Mouse (Mus musculus) heart, postnatal 10 days (tissue): ENCODE results near the gene Phc2. TPM values are rescaled to one million over a fixed set of nuclear protein-coding genes. Genes with fewer than 3 reads are reported as not detected.

Source experiments
- DNase-seq, 2 experiments: peaks; one replicate each; pipeline ENCODE4 v3.0.0; 2021
- intact Hi-C: fragments of 180-260 bp; cut with DNase I; formaldehyde crosslinking; loops from one replicate; pipeline ENCODE4 v1.15.1; 2025
- total RNA-seq, 2 experiments: library from RNA; stranded (reverse); gene quantifications; 2 replicates each; pipeline ENCODE4 v1.2.3; 2021

The Phc2 gene
- total RNA-seq, 2 experiments from 2014 or later = 68.1 to 70.8 TPM

DNA sequence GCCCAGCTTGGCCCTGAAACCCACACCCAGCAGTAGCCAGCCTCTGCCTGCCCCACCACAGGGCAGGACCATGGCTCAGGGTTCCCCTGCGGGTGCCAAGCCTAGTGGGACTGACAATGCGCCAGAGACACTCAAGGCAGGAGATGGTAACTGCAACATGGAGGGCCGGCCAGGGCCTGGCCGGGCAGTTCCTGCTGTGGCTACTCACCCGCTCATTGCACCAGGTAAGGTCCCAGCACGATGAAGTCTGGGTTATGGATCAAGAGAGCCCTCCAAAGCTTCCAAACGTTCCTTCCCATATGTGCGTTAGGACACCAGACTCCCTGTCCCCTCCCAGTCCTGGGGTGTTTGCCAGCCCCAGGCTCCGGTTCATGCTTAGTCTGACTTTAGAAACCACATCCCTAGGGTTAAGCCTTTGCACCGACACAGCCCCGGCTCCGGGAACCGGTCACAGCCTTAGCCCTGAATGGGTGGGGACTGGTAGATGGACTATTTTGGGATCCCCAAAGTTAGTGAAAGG lies 57.7 kb downstream of the Phc2 start:
- intact Hi-C loops = loop anchor here (5.0 to 10.0 kb wide), 2 partner anchors 45 to 373 kb away; partner anchors contain the start of gene A3galt2
- no peak for DNase-seq

DNA sequence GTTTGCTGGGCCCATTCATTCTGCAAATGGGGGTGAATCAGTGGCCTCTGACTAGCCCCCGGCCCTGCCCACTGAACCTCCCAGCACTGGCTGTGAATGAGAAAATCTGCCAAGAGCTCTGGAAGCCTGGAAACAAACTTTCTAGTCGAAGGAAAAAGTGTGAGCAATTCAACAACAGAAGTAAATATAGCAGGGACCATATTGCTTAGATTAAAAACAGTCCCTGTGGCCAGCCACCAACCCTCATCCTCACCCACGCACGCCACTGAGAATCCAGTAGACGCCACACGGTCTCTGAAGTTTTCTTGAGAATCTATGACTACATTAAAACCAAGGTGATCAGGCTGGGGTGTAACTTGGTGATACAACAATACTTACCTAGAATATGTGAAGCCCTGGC lies 58.4 kb downstream of the Phc2 start:
- intact Hi-C loops = loop anchor here (5.0 to 10.0 kb wide), 2 partner anchors 44 to 372 kb away; partner anchors contain the start of gene A3galt2
- DNase-seq = no peak

DNA sequence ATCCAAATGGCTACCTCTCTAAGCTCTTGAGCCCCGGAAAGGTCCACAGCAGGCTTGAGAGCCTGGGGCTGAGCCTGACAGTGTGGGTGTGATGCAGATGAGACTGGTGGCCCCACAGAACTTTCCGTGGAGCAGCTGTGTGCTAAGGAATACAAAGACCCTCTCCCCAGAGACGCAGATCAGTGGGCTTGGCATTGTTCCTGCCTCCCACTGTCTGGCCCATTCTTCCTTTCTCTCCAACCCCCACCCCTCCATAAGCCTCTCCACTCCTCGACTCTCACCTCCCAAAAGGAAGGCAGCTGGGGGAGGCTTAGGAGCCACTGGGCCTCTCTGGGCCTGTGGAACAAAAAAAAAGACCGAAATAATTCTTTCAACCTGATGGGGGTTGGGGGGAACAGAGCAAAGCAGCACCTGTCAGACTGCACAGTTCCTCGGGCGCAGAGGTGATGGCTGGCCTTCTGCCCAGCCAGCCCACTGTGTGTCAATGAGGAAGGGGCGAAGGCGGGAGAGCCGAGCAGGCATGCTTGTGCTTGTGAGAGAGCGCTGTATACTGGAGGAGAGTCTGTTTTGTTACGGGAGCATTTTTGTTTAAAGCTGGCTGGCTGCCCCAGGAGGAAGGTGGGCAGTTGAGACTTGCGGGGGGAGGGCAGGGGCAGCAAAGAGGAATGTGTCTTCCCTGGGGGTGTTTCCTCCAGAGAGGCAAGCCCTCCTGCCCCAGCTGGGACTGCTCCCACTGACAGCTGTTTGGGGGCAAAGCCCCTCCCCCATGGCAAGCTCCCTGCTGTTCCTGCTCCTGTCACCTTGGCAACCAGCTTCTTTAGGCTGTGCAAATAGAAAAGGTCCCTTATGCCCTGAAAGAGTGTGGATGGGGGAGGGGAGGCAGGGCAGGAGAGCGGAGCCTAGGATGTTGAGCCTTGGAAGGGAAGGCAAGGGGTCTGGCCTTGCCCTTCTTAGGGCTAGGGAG lies 61.0 kb downstream of the Phc2 start:
- intact Hi-C loops = loop anchor here (10.0 kb wide), 1 partner anchor 369 kb away; no protein-coding TSS in a partner anchor

DNA sequence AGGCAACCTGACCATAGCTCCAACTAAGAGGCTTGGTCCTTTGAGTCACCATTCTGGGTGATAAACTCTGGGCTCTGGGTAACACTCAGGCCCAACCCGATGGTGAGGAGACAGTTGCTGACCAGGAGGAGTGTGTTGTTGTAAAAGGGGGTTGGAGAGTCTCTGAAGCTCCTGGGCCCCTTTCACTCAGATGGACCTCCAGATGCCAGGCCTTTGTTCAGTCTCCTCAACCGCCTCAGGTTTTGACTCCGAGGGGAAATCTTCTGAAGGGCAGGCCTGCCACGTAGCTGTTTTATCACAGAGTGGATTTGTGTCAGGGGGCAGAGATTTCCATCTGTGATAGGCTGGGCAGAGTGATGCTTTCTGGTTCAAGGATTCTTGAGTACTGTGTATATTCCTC lies 61.8 kb downstream of the Phc2 start:
- DNase-seq = no peak
- intact Hi-C loops = loop anchor here (10.0 kb wide), 1 partner anchor 369 kb away; no protein-coding TSS in a partner anchor

More for the DNA sequence above, 61.0 kb downstream of the Phc2 start:
- DNase-seq = no peak

DNA sequence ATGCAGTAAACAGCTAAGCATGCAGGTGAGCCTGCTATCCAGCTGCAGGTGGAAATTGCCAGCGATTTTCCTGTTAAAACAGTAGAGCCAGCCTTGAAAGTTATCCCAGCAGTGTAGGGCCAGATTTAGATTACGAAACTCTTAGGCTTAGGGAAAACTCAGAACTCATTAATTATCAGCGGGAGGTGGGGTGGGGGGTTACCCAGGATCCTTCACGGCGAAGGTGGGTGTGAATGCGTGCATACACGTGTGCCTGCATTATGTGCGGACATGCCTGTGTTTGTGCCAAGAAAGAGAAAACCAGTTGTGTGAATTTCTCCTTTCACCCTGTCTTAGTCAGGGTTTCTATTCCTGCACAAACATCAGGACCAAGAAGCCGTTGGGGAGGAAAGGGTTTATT lies 62.2 kb downstream of the Phc2 start:
- intact Hi-C loops = loop anchor here (10.0 kb wide), 1 partner anchor 368 kb away; no protein-coding TSS in a partner anchor
- no peak for DNase-seq

DNA sequence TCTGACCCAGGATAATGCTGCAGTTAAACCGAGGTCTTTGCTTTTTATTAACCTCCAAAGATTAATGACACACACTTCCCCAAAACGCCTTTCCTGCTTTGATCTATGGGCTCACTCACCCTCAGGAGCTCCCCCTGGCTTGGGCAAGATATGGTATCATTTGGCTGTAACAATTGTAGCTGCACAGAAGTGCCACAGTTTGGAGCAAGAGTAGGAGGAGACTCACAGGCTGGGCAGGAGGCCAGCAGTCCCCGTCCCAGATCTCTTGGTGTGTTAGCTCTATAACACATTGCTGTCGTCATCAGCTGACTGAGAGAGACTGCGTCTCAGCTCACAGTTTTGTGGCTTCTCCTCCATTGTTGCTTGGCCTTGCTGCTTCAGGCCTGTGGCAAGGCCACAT lies 65.6 kb downstream of the Phc2 start:
- DNase-seq = peak in 1 of 2 experiments; percentile 47
- intact Hi-C loops = no loop called here

DNA sequence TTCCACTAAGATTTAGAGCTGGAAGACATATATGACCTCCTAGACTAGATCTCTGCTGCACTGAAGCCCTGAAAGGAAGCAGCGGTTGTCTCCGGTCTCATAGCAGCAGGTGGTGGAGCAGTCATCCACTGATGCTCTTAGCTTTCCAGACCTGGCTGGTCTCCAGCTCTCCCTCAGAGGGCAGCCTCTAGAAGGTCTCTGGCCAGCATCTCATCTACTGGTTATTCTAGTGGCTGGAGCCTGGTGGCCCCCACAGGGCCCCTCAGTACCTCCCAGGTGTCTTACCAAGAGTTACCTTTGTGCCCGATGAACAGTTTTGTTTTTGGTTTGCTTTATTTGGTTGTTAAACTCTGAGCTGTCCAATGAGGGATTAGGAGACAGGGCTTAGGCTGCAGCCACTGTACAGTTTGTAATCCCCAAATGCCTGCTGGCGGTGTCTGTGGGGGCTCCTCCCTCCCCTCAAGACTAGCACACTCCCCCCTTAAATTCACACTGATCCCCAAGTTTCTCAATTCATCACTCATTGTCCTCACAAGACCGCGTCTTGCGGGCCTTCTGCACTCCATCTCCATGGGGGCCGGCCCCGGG lies 66.7 kb downstream of the Phc2 start:
- no peak for DNase-seq
- intact Hi-C loops = no loop called here

DNA sequence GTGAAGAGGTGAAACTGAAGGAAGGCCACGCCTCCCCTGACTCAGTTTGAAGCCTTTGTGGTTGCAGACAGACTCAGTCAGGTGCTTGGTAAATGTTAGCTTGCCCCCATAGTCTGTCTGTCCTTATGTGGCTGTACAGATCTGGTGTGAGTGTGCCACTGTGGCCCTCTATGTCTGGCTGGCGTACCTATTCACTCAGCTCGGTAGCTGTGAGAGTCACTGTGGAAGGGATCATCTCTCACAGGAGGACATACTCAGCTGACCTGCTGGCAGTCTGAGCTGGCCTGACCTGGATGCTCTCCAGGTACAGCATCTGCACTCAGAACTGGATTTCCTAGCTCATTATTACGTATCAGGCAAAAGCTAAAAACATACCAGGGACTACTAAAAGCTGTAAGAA lies 67.3 kb downstream of the Phc2 start:
- no peak for DNase-seq
- intact Hi-C loops = no loop called here

DNA sequence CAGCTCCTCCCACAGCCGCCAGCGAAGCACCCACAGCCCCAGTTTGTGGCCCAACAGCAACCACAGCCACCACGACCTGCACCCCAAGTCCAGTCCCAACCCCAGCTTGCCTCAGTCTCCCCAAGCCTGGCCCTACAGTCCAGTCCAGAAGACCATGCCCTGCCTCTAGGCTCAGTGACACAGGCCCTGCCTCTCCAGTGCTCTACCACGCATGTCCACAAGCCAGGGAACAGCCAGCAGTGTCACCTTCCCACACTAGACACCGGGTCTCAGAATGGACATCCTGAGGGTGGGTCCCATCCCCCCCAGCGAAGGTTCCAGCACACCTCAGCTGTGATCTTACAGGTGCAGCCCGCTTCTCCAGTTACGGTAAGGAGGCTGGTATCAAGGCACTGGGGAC lies 68.4 kb downstream of the Phc2 start:
- intact Hi-C loops = no loop called here
- DNase-seq = no peak

DNA sequence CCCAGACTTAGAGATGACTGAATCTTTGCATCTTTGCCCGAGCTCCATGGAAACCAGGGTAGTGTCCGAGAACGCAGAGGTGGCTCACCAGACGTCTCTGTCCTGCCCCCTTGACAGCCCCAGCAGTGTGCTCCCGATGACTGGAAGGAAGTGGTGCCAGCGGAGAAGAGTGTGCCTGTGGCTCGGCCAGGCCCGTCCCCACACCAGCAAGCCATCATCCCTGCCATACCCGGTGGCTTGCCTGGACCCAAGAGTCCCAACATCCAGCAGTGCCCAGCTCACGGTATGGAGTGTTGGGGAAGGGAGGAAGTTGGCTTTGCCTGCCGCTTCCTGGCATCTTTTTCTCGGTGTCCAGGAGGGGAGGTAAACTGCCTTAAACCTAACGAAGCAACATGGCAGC lies 68.9 kb downstream of the Phc2 start:
- intact Hi-C loops = no loop called here
- no peak for DNase-seq

DNA sequence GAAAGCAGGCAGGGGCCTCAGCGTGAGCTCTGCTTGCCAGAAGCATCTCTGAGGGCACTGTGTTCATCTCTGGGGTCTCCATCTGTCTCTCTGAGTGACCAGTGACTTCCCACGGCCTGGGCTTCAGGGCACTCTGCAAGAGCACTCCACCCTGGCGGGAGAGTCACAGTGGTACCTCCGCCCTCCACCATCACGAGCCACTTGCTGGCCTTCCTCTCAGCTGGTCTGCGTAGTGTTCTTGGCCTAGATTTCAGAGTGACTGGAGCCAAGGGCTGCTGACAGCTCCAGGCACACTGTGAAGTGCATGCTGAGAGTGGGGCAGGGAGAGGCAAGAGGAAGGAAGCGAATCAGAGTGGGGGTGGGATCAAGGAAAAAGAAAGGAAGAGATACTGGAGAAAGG lies 69.6 kb downstream of the Phc2 start:
- peak; percentile 54 to 65 for DNase-seq
- intact Hi-C loops = no loop called here

DNA sequence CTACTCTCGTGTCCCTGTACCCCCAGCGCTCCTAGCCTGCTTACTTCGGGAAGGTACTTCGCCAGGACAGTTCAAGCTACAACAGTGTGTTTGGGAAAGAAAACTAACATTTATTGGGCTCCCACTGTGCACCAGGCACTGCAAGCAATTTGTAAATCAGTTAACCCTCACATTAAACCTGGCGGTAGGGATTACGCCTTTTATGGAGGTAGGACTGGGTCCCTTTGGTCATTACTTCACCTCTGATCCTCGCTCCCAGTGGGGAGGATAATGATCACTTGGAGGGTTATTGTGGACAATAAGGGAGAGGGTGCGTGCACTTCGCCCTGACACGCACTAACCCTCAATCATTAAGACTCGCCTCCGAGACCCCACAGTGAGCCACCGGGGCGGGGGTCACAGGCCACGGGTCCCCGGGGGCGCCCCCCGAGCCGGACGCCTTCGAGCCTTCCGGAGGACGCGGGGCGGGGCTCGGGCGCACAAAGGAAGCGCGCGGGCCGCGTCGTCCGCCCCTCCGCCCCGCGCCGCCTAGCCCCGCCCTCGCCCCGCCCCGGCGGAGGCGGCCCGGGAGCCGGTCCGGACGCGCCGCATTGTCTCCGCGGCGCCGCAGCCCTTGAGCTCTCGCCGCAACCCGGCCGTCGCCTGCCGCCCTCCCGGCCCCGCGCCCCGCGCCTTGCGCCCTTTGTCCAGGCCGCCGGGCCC lies 72.7 kb downstream of the Phc2 start:
- intact Hi-C loops = loop anchor here (5.0 kb wide), 1 partner anchor 50 kb away; no protein-coding TSS in a partner anchor
- DNase-seq = peak; percentile 87 to 90

DNA sequence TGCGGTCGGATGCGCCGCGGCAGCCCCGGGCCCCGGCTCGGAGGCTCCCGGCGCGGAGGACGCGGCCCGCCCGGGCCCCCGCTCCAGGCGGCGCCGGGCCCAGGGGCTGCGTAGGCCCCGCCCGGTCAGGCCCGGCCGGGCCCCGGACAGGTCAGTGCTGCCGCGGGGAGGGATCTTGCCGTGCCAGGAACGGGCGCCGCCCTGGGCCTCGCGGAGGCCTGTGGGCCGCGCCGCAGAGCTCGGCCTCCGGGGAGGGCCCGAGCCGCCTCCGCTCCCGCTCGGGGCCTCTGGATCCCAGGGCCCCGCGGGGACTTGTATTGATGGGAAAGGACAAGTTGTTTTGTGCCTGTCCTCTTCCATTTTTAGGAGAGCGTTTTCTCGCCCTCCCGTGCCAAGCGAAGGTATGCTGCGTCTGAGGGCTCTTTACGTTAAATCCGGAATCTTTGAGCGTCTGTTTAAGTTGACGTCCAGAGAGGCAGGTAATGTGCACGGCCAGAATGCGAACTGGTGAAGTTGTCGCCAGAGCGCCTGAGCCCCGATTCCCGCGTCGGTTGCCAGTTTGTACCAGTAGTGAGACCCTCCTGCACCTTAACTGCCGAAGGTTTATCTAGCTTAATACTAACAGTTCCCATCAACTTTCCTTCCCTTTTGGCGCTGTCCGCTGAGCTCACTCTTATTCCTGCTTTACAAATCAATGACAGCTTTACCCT lies 73.4 kb downstream of the Phc2 start:
- peak in 1 of 2 experiments; percentile 65 for DNase-seq
- intact Hi-C loops = loop anchor here (5.0 kb wide), 1 partner anchor 49 kb away; no protein-coding TSS in a partner anchor

DNA sequence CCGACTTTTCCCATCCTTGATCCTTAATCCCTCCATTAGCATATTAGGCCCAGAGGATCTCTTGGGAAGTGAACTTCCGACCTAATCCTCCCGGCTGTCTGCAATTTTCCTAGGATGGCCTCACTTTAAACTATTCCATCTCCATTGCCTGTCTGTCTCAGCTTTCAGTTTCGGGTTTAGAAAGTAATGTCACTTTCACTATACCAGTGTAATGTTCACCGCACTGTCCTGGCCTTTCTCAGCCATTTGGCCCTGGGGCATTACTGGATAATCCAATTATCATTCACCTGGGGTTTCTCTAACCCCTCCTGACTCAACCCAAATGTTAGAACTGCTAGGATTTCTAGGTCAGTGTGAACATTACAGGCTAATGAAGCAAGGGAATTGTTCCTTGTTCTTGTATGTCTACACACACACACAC lies 73.9 kb downstream of the Phc2 start:
- DNase-seq = peak in 1 of 2 experiments; percentile 20
- intact Hi-C loops = loop anchor here (5.0 kb wide), 1 partner anchor 49 kb away; no protein-coding TSS in a partner anchor

DNA sequence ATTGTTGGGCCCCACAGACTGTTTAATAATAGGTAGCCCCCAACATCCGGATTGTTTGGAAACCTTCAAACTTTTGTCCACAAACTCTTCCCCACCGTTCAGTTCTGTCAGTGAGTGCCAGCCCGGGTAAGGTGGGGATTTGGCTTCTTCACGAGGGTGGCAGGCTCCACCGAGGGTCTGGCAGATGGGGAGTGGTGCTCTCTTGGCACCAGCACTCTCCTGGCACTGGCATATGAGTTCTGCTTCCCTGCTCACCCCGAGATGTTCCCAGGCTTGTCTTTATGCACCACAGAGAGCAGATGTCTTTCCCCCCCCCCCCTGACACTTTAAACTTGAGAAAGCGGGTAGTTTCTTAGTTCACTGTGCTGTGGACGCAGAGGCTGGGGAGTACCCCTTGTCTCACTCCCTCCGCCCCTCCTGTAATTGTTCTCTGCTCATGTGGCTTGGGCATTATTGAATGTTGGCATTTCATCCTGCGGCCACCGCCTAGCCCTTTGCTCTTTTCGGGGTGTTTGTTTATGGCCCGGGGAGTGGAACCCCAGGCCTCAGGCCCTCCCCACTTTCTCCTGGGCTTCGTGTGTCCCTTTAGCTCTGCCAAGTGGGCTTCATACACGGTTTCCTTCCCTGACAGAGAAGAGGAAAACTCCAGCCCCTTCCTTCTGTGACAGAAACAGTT lies 74.7 kb downstream of the Phc2 start:
- intact Hi-C loops = loop anchor here (5.0 kb wide), 1 partner anchor 48 kb away; no protein-coding TSS in a partner anchor
- peak in 1 of 2 experiments; percentile 20 for DNase-seq

DNA sequence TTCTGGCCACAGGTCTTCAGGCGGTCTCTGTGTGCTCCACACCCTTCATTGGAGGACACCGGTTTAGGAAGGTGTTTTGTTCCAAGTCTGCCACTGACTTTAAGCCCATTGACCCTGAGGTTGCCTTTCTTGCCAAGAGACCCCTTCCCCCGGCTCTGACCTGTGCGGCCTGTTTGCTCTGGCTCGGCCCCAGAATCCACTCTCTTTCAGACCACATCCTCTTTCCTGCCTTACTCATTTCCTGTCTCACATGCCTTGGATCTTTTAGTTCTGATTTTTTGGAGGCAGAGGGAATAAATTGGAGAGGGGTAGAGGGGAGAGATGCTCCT lies 75.2 kb downstream of the Phc2 start:
- intact Hi-C loops = loop anchor here (5.0 kb wide), 1 partner anchor 48 kb away; no protein-coding TSS in a partner anchor
- DNase-seq = peak; percentile 46 to 62

DNA sequence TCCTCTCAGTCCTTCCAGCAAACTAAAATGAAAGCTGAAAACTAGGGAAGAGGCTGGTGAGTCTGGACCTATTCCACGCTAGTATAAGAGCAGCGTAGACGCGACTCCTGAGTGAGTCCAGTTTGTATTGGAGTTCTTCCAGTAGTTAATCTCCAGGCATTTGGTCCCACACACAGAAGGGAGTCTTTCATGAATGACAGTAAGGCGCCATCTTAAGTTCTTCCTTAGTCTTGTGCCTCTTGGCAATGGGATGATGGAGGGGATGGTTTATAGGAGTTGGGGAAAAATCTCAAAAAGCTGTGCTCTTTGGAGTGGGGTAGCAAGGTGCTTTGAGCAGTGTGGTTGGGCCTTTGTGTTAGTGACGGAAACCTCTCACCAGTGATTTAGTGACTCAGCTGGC lies 75.8 kb downstream of the Phc2 start:
- intact Hi-C loops = no loop called here
- no peak for DNase-seq

DNA sequence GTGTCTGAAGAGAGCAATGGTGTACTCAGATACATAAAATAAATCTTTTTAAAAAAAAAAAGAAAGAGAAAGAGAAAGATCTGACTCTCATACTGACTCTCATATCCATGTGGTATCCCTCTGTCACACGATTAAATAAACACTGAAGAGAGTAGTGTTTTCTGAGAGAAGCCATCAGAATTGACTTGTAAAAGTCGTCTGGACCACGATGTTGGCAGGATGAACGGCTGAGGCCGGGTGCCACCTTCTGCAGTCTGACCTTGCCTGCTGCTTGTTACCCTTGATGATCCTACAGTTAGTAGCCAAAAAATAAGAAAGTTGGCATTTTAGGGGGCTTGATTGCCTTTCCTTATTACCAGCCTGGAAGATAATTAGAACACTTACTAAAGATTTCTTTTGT lies 78.3 kb downstream of the Phc2 start:
- intact Hi-C loops = no loop called here
- DNase-seq = no peak

DNA sequence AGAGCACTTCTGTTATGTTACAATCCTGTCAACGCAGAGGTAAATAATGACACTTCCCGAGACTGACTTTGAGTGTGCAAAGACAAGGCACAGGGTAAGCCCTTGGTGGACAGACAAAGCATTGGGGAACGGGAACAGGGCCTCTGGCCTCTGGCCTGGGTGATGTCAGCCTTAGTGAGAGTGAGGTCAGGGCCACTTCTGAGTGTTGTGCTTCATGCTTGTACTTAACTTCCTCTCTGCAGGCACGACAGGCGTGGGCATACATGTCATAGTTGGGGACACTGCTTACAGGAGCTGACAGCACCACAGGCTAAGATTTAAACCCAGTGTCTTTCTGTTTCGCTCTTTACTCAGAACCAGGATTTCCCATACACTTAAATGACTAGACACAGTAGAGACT lies 79.0 kb downstream of the Phc2 start:
- intact Hi-C loops = no loop called here
- peak; percentile 57 to 58 for DNase-seq
